Mouse (Mus musculus) CH12.LX (cell line): ENCODE results near the gene Msh2. TPM values are rescaled to one million over a fixed set of nuclear protein-coding genes. Genes with fewer than 3 reads are reported as not detected.

Experiments used
- DNase-seq: peaks from one replicate; pipeline ENCODE4 v3.0.0-alpha.2; 2013; ENCODE audit errors: extremely low read depth
- H3K27ac ChIP-seq: 2 replicates; pipeline ENCODE4 v1.5.1; 2012; ENCODE audit warnings: low read depth, mild to moderate bottlenecking, control low read depth, moderate library complexity; ENCODE audit not compliant: insufficient read depth
- H3K27me3 ChIP-seq: replicated peaks from 2 replicates; pipeline ENCODE3; 2012; ENCODE audit warnings: inconsistent platforms
- H3K36me3 ChIP-seq, 2 experiments: replicated peaks in 1 of 2; 2 replicates each; pipeline versions ENCODE3 to v1.6.1; 2012; ENCODE audit warnings: inconsistent platforms in 1 of 2, low read length in 1 of 2, mild to moderate bottlenecking in 1 of 2, mixed read lengths in 1 of 2, moderate library complexity in 1 of 2; ENCODE audit not compliant: control insufficient read depth in 1 of 2, insufficient read depth in 1 of 2
- H3K4me1 ChIP-seq, 2 experiments: 2 replicates each; pipeline ENCODE4 v1.6.1; 2012; ENCODE audit warnings: inconsistent platforms in 1 of 2, moderate library complexity in 1 of 2; ENCODE audit not compliant: insufficient read depth in 2 of 2, control insufficient read depth in 1 of 2
- H3K4me2 ChIP-seq: 2 replicates; pipeline ENCODE4 v1.6.1; 2012; ENCODE audit warnings: low read depth, mild to moderate bottlenecking, control low read depth; ENCODE audit not compliant: poor library complexity, insufficient read depth, severe bottlenecking
- H3K4me3 ChIP-seq, 3 experiments: fragments of 150-350 bp in 1 of 3; sonication (generic) in 1 of 3; replicated peaks in 1 of 3; 2 replicates each; pipeline versions ENCODE3 to v1.5.1; 2011 to 2012; ENCODE audit warnings: low read depth in 2 of 3, low read length in 2 of 3, mild to moderate bottlenecking in 2 of 3, moderate library complexity in 2 of 3, control low read depth in 1 of 3, improper control_type of control experiment in 1 of 3, inconsistent platforms in 1 of 3, mixed read lengths in 1 of 3; ENCODE audit not compliant: poor library complexity in 1 of 3
- H3K79me2 ChIP-seq: replicated peaks from 2 replicates; pipeline ENCODE4 v1.6.1; 2012; ENCODE audit warnings: mild to moderate bottlenecking, moderate library complexity; ENCODE audit not compliant: control insufficient read depth, poor library complexity, insufficient read depth, severe bottlenecking; ENCODE audit errors: extremely low read depth
- H3K9ac ChIP-seq: 2 replicates; pipeline ENCODE4 v1.6.1; 2012; ENCODE audit warnings: low read depth, mild to moderate bottlenecking, control low read depth, moderate library complexity; ENCODE audit not compliant: insufficient read depth
- H3K9me3 ChIP-seq: replicated peaks from 2 replicates; pipeline ENCODE3; 2012; ENCODE audit warnings: low read length, inconsistent platforms, mixed read lengths
- CHD1 ChIP-seq: IDR thresholded peaks from 2 replicates; pipeline ENCODE4 v1.6.1; 2012; ENCODE audit warnings: low read depth, low read length, improper control_type of control experiment, inconsistent platforms
- CTCF ChIP-seq, 2 experiments: IDR thresholded peaks in 1 of 2; conservative IDR thresholded peaks in 1 of 2; 2 replicates each; pipeline ENCODE4 v1.5.1; 2011 to 2012; ENCODE audit warnings: low read depth in 2 of 2, low read length in 2 of 2, improper control_type of control experiment in 1 of 2, inconsistent platforms in 1 of 2, mild to moderate bottlenecking in 1 of 2, moderate library complexity in 1 of 2
- ELF1 ChIP-seq: IDR thresholded peaks from 2 replicates; pipeline ENCODE4 v1.6.1; 2014; ENCODE audit warnings: low read depth, mild to moderate bottlenecking, inconsistent platforms, low read length, improper control_type of control experiment
- JUN ChIP-seq: IDR thresholded peaks from 2 replicates; pipeline ENCODE4 v1.6.1; 2011; ENCODE audit warnings: low read depth, mild to moderate bottlenecking, low read length, improper control_type of control experiment, moderate library complexity; ENCODE audit not compliant: insufficient read depth
- JUND ChIP-seq: conservative IDR thresholded peaks from 2 replicates; pipeline ENCODE4 v1.6.1; 2011; ENCODE audit warnings: low read depth, low read length, improper control_type of control experiment
- KAT2A ChIP-seq: IDR thresholded peaks from 2 replicates; pipeline ENCODE4 v1.6.1; 2012; ENCODE audit warnings: low read length, improper control_type of control experiment, inconsistent platforms; ENCODE audit not compliant: insufficient replicate concordance
- MAFK ChIP-seq: IDR thresholded peaks from 2 replicates; pipeline ENCODE4 v1.6.1; 2011; ENCODE audit warnings: low read length, improper control_type of control experiment; ENCODE audit not compliant: insufficient replicate concordance
- MAX ChIP-seq: IDR thresholded peaks from 2 replicates; pipeline ENCODE4 v1.6.1; 2011; ENCODE audit warnings: low read length, improper control_type of control experiment
- MAZ ChIP-seq: IDR thresholded peaks from 2 replicates; pipeline ENCODE4 v1.6.1; 2012; ENCODE audit warnings: low read depth, mild to moderate bottlenecking, inconsistent platforms, low read length, improper control_type of control experiment, moderate library complexity
- MXI1 ChIP-seq: IDR thresholded peaks from 2 replicates; pipeline ENCODE4 v1.6.1; 2011; ENCODE audit warnings: mild to moderate bottlenecking, low read depth, low read length, improper control_type of control experiment
- NELFE ChIP-seq: IDR thresholded peaks from 2 replicates; pipeline ENCODE4 v1.6.1; 2011; ENCODE audit warnings: low read depth, low read length, improper control_type of control experiment
- PAX5 ChIP-seq: IDR thresholded peaks from 2 replicates; pipeline ENCODE4 v1.6.1; 2012; ENCODE audit warnings: low read length, inconsistent platforms, mixed read lengths
- RAD21 ChIP-seq: IDR thresholded peaks from 2 replicates; pipeline ENCODE4 v1.6.1; 2011; ENCODE audit warnings: low read depth, mild to moderate bottlenecking, low read length, improper control_type of control experiment, moderate library complexity
- RCOR1 ChIP-seq: conservative IDR thresholded peaks from 2 replicates; pipeline ENCODE4 v1.6.1; 2012; ENCODE audit warnings: low read depth, mild to moderate bottlenecking, inconsistent platforms, low read length, improper control_type of control experiment
- SMC3 ChIP-seq: IDR thresholded peaks from 2 replicates; pipeline ENCODE4 v1.6.1; 2011; ENCODE audit warnings: low read depth, low read length, improper control_type of control experiment
- TBP ChIP-seq: conservative IDR thresholded peaks from 2 replicates; pipeline ENCODE4 v1.6.1; 2011; ENCODE audit warnings: low read depth, low read length, improper control_type of control experiment
- ZNF384 ChIP-seq: IDR thresholded peaks from 2 replicates; pipeline ENCODE4 v1.6.1; 2012; ENCODE audit warnings: low read depth, low read length, improper control_type of control experiment, inconsistent platforms
- dilution Hi-C: fragments of 300-500 bp; cut with MboI; formaldehyde crosslinking; loops from 2 replicates; pipeline ENCODE4 v1.14.3; 2020; ENCODE audit warnings: low sequenced_read_pairs; ENCODE audit not compliant: extremely low pct_unique_long_range_greater_than_20kb, extremely low pct_ligation_motif_present
- in situ Hi-C: fragments of 300-500 bp; cut with MboI; formaldehyde crosslinking; loops from 3 replicates; pipeline ENCODE4 v1.14.3; 2019; ENCODE audit warnings: low sequenced_read_pairs, low pct_ligation_motif_present, low pct_unique_long_range_greater_than_20kb, mixed read lengths
- polyA plus RNA-seq: library from polyadenylated mRNA; unstranded; fragments of >175 nt; gene quantifications from 2 replicates; pipeline ENCODE4 v1.2.1, GENCODE M21; 2012; ENCODE audit warnings: low read depth; ENCODE audit not compliant: insufficient read length
- total RNA-seq, 2 experiments: library from RNA; depleted of rRNA; stranded (reverse); fragments of 300-350 nt in 1 of 2; fragments of >200 nt in 1 of 2; gene quantifications; 2 replicates each; pipeline ENCODE4 v1.2.3; 2012 to 2014

The Msh2 gene
- total and polyA plus RNA-seq, 3 experiments: 34.8 to 48.2 (median 47.5) TPM

DNA sequence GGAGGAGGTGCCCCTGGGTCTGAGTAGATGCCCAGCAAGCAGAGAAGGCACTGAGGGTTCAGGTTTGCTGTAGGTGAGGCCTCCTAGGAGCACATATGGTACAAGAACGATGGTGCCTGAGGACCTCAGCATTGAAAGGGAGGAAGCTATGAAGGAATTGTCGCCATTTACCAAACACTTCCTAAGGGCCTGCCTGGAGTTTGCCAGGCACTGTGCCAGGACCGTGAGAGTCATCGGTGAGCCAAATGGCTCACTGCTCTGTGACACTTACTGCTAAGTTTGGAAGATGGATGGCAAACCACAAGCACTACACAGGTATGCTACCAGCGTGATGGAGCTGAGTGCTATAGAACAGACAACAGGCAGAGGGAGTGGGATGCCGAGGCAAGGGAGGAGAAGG lies 94.8 kb downstream of the Msh2 start:
- in situ Hi-C loops: no loop called here
- no peak overlapping the region for H3K4me3 ChIP-seq
- no peaks in the 10 kb centered on the region for H3K36me3 ChIP-seq
- H3K4me1 ChIP-seq: no peaks in the 10 kb centered on the region
- no peak overlapping the region for H3K9ac ChIP-seq
- dilution Hi-C loops: no loop called here
- H3K4me2 ChIP-seq: no peak overlapping the region
- no peak overlapping the region for H3K27ac ChIP-seq
- H3K9me3 ChIP-seq: no peaks in the 10 kb centered on the region
- no peak for DNase-seq
- TF ChIP-seq MAZ (no peak), RCOR1 (no peak), KAT2A (no peak)
- H3K79me2 ChIP-seq: no peaks in the 10 kb centered on the region
- no peaks in the 10 kb centered on the region for H3K27me3 ChIP-seq

GRCm38 (mm10) chr17:87770766-87771165 lies 98.6 kb downstream of the Msh2 start:
- dilution Hi-C loops: no loop called here
- H3K27me3 ChIP-seq: no peaks in the 10 kb centered on the region
- TF ChIP-seq TBP (no peak), RCOR1 (no peak), MXI1 (no peak), PAX5 (no peak), MAX (no peak), JUND (no peak), MAFK (no peak), ZNF384 (no peak)
- TF ChIP-seq, all 38 proteins: peak for 0

GRCm38 (mm10) chr17:87773175-87773574 lies 101.0 kb downstream of the Msh2 start:
- Histone ChIP-seq H3K27ac (no peak overlapping the region), H3K4me3 (no peak overlapping the region), H3K9ac (no peak overlapping the region), H3K79me2 (no peaks in the 10 kb centered on the region), H3K4me1 (no peaks in the 10 kb centered on the region; a peak in 1 of 4 replicates), H3K9me3 (no peaks in the 10 kb centered on the region), H3K4me2 (no peak overlapping the region), H3K36me3 (no peaks in the 10 kb centered on the region), H3K27me3 (no peaks in the 10 kb centered on the region)
- peak; percentile 34 for DNase-seq
- in situ Hi-C loops: no loop called here
- dilution Hi-C loops: no loop called here
- no peak for TF ChIP-seq ELF1
- TF ChIP-seq NELFE: 0 out of 2 replicates have a peak, but pooled peaks have one; percentile 29
- TF ChIP-seq CHD1: no peak
- TF ChIP-seq RAD21: peak; percentile 74
- TF ChIP-seq CTCF (conservative IDR thresholded peaks at IDR 0.05 in 1 of 2, IDR thresholded peaks at IDR 0.05 in 1 of 2; ENCODE audit: low read depth in 2 of 2, low read length in 2 of 2): peak; percentile 57 to 75; a peak in 3 of 4 replicates
- no peak for TF ChIP-seq JUN
- TF ChIP-seq SMC3: peak; percentile 70

More at GRCm38 (mm10) chr17:87770766-87771165, 98.6 kb downstream of the Msh2 start:
- H3K27ac ChIP-seq: no peak overlapping the region
- H3K9ac ChIP-seq: no peak overlapping the region
- no peaks in the 10 kb centered on the region for H3K79me2 ChIP-seq
- no peak for DNase-seq
- H3K36me3 ChIP-seq: no peaks in the 10 kb centered on the region
- no peaks in the 10 kb centered on the region; a peak in 1 of 4 replicates for H3K4me1 ChIP-seq
- H3K9me3 ChIP-seq: no peaks in the 10 kb centered on the region
- no peak overlapping the region for H3K4me2 ChIP-seq
- in situ Hi-C loops: no loop called here
- no peak overlapping the region for H3K4me3 ChIP-seq
